Mouse (Mus musculus) cerebellum, adult 2 months (tissue): ENCODE results near the gene 1810013L24Rik.
"Not testable (repeated sequence)": the region's sequence is repeated elsewhere in the genome, so short reads cannot be mapped to it uniquely, and the experiment has no call there.

Experiments used
- CTCF ChIP-seq: fragments of 200-500 bp; IDR thresholded peaks from 2 replicates; pipeline ENCODE4 v1.5.1; 2011; ENCODE audit warnings: low read depth, mild to moderate bottlenecking, control low read depth, low read length, moderate library complexity, borderline replicate concordance; ENCODE audit not compliant: insufficient read depth
- POLR2A ChIP-seq: fragments of 200-500 bp; IDR thresholded peaks from 2 replicates; pipeline ENCODE4 v1.6.1; 2011; ENCODE audit warnings: low read length, control low read depth, borderline replicate concordance; ENCODE audit not compliant: insufficient read depth

DNA sequence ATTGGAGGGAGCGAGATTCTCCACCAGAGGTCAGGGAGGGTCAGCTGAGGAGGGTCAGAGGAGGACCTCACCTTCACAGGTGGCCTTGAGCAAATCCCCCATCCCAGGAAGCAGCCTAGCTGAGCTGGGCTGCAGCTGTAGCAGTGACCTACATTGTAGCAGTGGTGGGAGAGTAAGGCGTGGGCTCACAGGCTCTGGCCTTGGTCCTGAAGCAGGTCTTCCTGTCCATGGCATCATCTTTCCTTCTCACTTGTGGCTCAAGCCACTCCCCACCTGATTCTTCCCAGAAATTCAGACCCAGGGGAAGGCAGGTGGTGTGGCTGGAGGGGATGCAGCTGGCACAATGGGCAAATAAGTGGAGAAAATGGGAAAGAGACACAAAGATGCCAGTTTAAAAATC lies 76.2 kb downstream of the 1810013L24Rik start:
- not testable (repeated sequence) for TF ChIP-seq POLR2A, CTCF
